Mouse (Mus musculus) kidney, postnatal 10 days (tissue): ENCODE data around the gene Gm5938.

Source experiments
- DNase-seq: peaks from one replicate; pipeline ENCODE4 v3.0.0; 2021; ENCODE audit warnings: mixed read lengths

Gene Gm5938

DNA sequence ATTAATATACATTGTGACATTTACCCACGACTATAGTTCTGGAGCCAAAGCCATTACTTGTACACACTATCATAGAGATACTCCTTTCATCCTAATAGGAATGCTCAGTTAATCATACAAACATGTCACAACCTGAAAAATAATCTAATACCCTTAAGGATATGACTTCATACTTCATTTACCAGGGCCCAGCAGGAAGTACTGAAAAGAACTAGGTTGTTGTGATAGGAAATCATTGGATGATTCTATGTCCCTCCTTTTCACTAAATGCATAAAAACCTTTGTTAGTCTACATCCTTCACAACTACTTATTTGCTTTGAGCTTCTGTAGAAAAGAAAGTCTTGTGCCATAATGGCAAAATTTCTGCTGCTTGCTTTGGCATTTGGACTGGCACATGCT lies at the start of gene Gm5938:
Gene Gm5938, plus strand, starts transcription at position 301 of the 400 bp plus-strand sequence.
- DNase-seq: no peak

DNA sequence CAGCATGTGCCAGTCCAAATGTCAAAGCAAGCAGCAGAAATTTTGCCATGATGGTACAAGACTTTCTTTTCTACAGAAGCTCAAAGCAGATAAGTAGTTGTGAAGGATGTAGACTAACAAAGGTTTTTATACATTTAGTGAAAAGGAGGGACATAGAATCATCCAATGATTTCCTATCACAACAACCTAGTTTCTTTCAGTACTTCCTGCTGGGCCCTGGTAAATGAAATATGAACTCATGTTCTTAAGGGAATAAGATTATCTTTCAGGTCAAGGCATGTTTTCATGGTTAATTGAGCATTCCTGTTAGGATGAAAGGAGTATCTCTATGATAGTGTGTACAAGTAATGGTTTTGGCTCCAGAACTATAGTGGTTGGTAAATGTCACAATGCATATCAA lies 34.0 kb upstream of the Gm5938 start, which contains the start of gene Obp1a:
Gene Obp1a, minus strand, starts transcription at position 101 of the 400 bp plus-strand sequence.
- DNase-seq: no peak
